Mouse (Mus musculus) monocyte, adult 5-6 weeks (primary cell): ENCODE measurements around the gene Acss3. TPM values are rescaled to one million over a fixed set of nuclear protein-coding genes. Genes with fewer than 3 reads are reported as not detected.

Experiments
- ATAC-seq: fragments of 153-309, 156-312 bp; replicated peaks from 2 replicates; pipeline ENCODE4 v1.8.0; 2017; ENCODE audit warnings: mild to moderate bottlenecking; ENCODE audit not compliant: low TSS enrichment, insufficient number of reproducible peaks, severe bottlenecking, poor library complexity, low FRiP score
- total RNA-seq: library from RNA; stranded (forward); fragments of 200-1000, 200-491, 200-594 nt; gene quantifications from 3 replicates; pipeline ENCODE4 v1.2.3, GENCODE M21; 2017

The Acss3 gene
- total RNA-seq, 1 experiment from 2014 or later: not detected

DNA sequence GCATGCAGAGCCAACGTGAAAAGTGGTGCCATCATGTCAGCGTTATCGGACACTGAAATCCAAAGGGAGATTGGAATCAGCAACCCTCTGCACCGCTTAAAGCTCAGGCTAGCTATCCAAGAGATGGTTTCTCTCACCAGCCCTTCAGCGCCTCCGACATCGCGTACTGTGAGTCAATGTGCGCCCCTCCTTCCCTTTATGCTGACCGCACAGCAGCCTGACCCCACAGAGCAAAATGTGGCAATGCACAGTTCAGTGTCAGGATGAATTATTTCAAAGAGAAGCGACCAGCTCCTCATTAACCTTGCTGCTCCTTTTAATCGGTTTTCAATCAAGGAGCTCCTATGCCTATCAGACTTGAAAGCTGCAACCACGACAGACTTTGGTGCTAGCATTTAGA is 227.1 kb downstream of the Acss3 start:
- ATAC-seq: no peak

Other genes with a start within 250 kb of the Acss3 start
- gene Lin7a, start 148.0 kb upstream of the Acss3 start, total RNA-seq: not detected in 3 replicates